Mouse (Mus musculus) hindbrain, postnatal 0 days (tissue): ENCODE measurements around the gene Opa3. TPM values are rescaled to one million over a fixed set of nuclear protein-coding genes. Genes with fewer than 3 reads are reported as not detected.
"Not testable (repeated sequence)": the region's sequence is repeated elsewhere in the genome, so short reads cannot be mapped to it uniquely, and the experiment has no call there.

Experiments
- ATAC-seq: fragments of 200-750 bp; cut with Nextera tagmentation; 2 replicates; pipeline ENCODE4 v1.8.0; 2017; ENCODE audit warnings: mild to moderate bottlenecking, moderate TSS enrichment, moderate library complexity
- DNase-seq: peaks from one replicate; pipeline ENCODE4 v3.0.0-alpha.2; 2015; ENCODE audit warnings: low spot score
- H3K27ac ChIP-seq: fragments of 300-500 bp; sonication (generic); 2 replicates; pipeline ENCODE4 v1.5.1; 2014; ENCODE audit warnings: mild to moderate bottlenecking
- H3K27me3 ChIP-seq: fragments of 300-500 bp; sonication (generic); 2 replicates; pipeline ENCODE4 v1.6.1; 2014; ENCODE audit warnings: low read length, mixed read lengths; ENCODE audit not compliant: insufficient read depth
- H3K36me3 ChIP-seq: fragments of 300-500 bp; sonication (generic); 2 replicates; pipeline ENCODE4 v1.6.1; 2014; ENCODE audit warnings: low read length, mixed read lengths; ENCODE audit not compliant: insufficient read depth
- H3K4me1 ChIP-seq: fragments of 300-500 bp; sonication (generic); 2 replicates; pipeline ENCODE4 v1.6.1; 2014; ENCODE audit warnings: antibody characterized with exemption, low read length, mixed read lengths; ENCODE audit not compliant: insufficient read depth
- H3K4me2 ChIP-seq: fragments of 300-500 bp; sonication (generic); 2 replicates; pipeline ENCODE4 v1.6.1; 2014; ENCODE audit warnings: low read depth, mild to moderate bottlenecking, low read length, moderate library complexity, mixed read lengths
- H3K4me3 ChIP-seq: fragments of 300-500 bp; sonication (generic); 2 replicates; pipeline ENCODE4 v1.5.1; 2014; ENCODE audit warnings: low read length
- H3K9ac ChIP-seq: fragments of 300-500 bp; sonication (generic); replicated peaks from 2 replicates; pipeline ENCODE4 v1.6.1; 2014; ENCODE audit warnings: mild to moderate bottlenecking, low read length, moderate library complexity, mixed read lengths
- H3K9me3 ChIP-seq: fragments of 300-500 bp; sonication (generic); 2 replicates; pipeline ENCODE4 v1.6.1; 2016; ENCODE audit warnings: low read length, mixed read lengths
- CTCF ChIP-seq: IDR thresholded peaks from 2 replicates; pipeline ENCODE4 v1.5.1; 2016; ENCODE audit warnings: antibody characterized with exemption, control low read depth, low read depth
- WGBS: fragments of 180-500 bp; shearing (Covaris S2); extraction: QIAGEN DNeasy Blood & Tissue Kit; methylation state at CpG from one replicate; pipeline ENCODE4 v1.1.7; 2014; 5-methylcytosine and 5-hydroxymethylcytosine counted together
- polyA plus RNA-seq: library from polyadenylated mRNA; unstranded; fragments of >200 nt; fragmentation: Nextera tagmentation; extraction: Ambion mirVana; gene quantifications from 2 replicates; pipeline ENCODE4 v1.2.1, GENCODE M21; 2015
- total RNA-seq: library from RNA; depleted of rRNA; stranded (reverse); fragments of >200 nt; gene quantifications from 2 replicates; pipeline ENCODE4 v1.2.3, GENCODE M21; 2014

The Opa3 gene
- total and polyA plus RNA-seq, 2 experiments from 2014 or later, result 37.1 to 44.2 TPM

DNA sequence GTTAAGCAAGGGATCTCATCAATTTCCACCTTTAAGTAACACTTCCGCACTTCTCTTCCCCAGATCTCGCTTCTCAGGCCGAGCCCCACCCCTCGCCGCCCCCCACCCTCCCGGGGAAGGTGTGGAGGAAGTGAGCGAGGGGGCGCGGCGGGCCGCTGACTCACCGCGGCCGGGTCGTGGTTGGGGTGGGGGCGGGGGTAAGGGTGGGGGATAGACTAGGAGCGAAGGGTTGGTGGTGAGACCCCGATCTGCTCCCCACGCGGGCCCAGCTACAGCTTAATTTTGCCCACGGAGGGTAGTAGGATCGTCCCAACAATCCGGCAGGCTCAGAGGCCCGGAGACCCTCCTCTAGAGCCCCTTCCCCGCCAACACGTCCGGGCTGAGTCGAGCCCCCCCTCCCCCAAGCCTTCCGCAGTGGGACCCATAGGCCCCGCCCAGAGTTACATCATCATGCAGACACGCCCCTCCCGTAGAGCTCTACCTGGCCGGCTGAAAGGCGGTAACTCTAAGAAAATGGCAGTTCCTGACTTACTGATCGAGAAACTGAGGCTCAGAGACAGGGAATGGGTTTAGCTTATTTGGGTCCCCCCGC lies 44.1 kb downstream of the Opa3 start:
- Histone ChIP-seq H3K4me2 (peak overlapping the region; percentile 97), H3K9ac (peak overlapping the region; percentile 81), H3K27me3 (no peaks in the 10 kb centered on the region), H3K9me3 (no peaks in the 10 kb centered on the region), H3K27ac (peak overlapping the region; percentile 81), H3K4me3 (peak overlapping the region; percentile 94), H3K36me3 (no peaks in the 10 kb centered on the region), H3K4me1 (peaks cover 16% of the 10 kb centered on the region)
- TF ChIP-seq CTCF, result no peak
- ATAC-seq, result peak; percentile 60
- WGBS, result under 1% methylated on average over 31 of the region's 36 CpGs
- DNase-seq, result peak; percentile 71

DNA sequence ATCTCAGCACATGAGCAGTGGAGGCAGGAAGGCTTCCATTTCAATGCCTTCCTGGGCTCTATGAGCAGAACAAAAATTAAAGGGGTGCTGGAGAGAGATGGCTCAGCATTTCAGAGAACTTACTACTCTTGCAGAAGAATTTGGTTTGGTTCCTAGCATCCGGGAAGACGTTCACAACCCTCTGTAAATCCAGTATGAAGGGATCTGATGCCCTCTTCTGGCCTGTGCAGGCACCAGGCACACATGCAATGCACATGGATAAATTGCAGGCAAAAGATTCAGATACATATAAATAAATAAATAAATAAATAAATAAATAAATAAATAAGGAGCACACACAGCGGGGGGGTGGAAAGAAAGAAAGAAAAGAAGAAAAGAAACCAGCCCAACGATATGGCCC lies 48.1 kb downstream of the Opa3 start:
- no peaks in the 10 kb centered on the region for H3K4me1 ChIP-seq
- ATAC-seq (no peak), DNase-seq (no peak)
- H3K4me3 ChIP-seq, result no peak overlapping the region
- no peaks in the 10 kb centered on the region for H3K36me3 ChIP-seq
- H3K27me3 ChIP-seq, result peaks cover 35% of the 10 kb centered on the region
- no peak overlapping the region for H3K4me2 ChIP-seq
- TF ChIP-seq CTCF, result no peak; the same call in 1 of the 2 replicates
- H3K9me3 ChIP-seq, result no peaks in the 10 kb centered on the region
- no peak overlapping the region for H3K9ac ChIP-seq
- WGBS, result 53% methylated on average over 4 of the region's 4 CpGs
- no peak overlapping the region for H3K27ac ChIP-seq

DNA sequence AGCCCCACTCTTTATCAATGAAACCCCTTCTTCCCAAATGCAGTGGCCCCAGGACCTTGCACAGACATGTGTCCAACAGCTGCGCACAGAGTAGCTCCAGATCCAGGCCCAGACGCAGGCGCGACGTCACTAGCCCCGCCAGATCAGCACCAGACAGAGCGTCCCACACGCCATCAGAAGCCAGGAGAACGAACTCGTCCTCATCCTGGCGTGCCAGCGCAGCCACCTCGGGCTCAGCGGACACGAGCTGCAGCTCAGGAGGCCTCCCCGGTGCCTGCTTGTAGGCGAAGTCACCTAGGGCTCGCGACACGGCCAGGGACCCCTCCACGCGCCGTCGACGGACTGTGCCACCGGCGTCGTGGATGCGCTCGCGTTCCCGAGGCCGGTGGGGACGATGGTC lies 50.9 kb downstream of the Opa3 start:
- TF ChIP-seq CTCF, result no peak
- H3K4me2 ChIP-seq, result peak overlapping the region; percentile 51
- DNase-seq, result no peak
- H3K4me1 ChIP-seq, result no peaks in the 10 kb centered on the region
- ATAC-seq, result no peak
- H3K4me3 ChIP-seq, result peak overlapping the region; percentile 35
- 0 out of 2 replicates have a peak overlapping the region, but pooled peaks have one; percentile 24 for H3K9ac ChIP-seq
- 4% methylated on average over 34 of the region's 34 CpGs for WGBS
- H3K27ac ChIP-seq, result no peak overlapping the region
- no peaks in the 10 kb centered on the region for H3K9me3 ChIP-seq
- H3K27me3 ChIP-seq, result peaks cover 37% of the 10 kb centered on the region
- H3K36me3 ChIP-seq, result no peaks in the 10 kb centered on the region

DNA sequence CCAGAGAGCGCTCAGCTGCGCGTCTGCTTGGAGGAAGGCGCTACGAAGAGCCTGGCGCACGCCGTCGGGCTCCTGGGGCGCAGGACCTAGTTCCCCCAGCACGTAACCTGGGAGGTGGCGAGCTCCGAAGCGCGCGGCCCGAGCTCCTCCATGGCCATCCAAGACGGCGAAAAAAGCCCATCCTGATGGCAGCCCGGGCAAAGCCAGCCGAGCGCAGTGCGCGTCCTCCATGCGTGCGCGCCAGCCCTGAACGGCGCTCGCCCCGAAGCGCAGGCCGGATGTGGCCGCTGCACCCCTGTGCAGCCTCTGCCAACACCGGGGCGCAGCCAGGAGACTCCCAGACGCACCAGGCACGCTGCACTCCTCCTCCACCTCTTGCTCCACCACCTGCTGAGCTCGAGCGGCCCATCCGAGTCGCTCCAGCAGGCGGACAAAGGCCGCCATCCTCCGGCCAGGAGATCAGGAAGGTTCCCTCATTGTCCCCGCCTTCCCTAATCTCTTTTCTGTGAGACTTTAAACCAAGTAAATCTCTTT lies 51.5 kb downstream of the Opa3 start, which contains the start of gene Ppm1n:
TSS of gene Ppm1n (minus strand) at position 484 of the 534 bp plus-strand sequence.
- Histone ChIP-seq H3K4me2 (peak within 1 kb of the TSS; percentile 51), H3K9ac (0 out of 2 replicates have a peak within 1 kb of the TSS, but pooled peaks have one; percentile 24), H3K4me3 (peak within 1 kb of the TSS; percentile 35), H3K27me3 (peaks cover 37% of the 10 kb centered on the region), H3K9me3 (no peaks in the 10 kb centered on the region), H3K27ac (no peak within 1 kb of the TSS), H3K36me3 (no peaks in the 10 kb centered on the region), H3K4me1 (no peaks in the 10 kb centered on the region)
- ATAC-seq (no peak), DNase-seq (no peak)
- no peak for TF ChIP-seq CTCF
- under 1% methylated on average over 46 of the region's 46 CpGs for WGBS

DNA sequence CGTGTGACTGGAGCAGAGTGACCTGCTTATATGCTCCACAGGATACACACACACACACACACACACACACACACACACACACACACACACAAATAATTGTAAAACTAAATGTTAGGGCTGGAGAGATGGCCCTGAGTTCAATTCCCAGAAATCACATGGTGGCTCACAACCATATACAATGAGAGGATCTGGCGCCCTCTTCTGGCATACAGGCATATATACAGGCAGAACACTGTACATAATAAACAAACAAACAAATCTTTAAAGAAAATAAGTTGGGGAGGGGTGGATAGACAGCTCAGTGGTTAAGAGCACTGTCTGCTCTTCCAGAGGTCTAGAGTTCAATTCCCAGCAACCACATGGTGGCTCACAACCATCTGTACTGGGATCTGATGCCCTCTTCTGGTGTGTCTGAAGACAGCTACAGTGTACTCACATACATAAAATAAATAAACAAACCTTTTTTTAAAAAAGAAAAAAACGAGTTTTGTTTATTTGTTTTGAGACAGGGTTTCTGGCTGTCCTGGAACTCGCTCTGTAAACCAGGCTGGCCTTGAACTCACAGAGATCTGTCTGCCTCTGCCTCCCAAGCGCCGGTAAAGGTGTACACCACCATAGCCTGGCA lies 53.7 kb downstream of the Opa3 start:
- ATAC-seq (peak; percentile 0; the same call in 1 of the 2 replicates), DNase-seq (peak; percentile 70)
- H3K36me3 ChIP-seq, H3K9me3 ChIP-seq, H3K4me1 ChIP-seq, H3K9ac ChIP-seq, H3K27ac ChIP-seq: not testable (repeated sequence)
- WGBS, result 40% methylated on average over 6 of the region's 6 CpGs
- H3K27me3 ChIP-seq, result peaks cover 37% of the 10 kb centered on the region
- peak; percentile 72 for TF ChIP-seq CTCF
- peak overlapping the region; percentile 73 for H3K4me2 ChIP-seq
- peak overlapping the region; percentile 72 for H3K4me3 ChIP-seq

DNA sequence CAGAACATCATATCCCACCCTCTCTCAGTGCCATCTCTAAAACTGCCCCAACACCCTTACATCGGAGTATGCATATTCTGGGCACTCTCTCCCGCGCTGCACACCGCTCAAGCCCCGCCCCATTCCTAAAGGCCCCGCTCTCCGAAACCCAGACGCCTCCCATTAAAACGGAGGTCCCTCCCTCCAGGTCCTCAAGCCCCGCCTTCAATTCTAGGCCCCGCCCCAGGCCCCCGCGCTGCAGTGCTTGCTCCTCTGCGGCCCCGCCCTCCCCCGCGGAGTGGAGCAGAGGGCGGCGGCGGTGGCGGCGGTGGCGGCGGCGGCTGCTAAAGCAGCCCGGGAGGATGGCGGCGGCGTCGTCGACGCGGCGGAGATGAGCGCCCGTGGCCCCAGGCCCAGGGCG lies 54.3 kb downstream of the Opa3 start, which contains the start of gene Rtn2:
TSS of gene Rtn2 (plus strand) at position 240 of the 400 bp plus-strand sequence.
- 0 out of 2 replicates have a peak, but pooled peaks cover 3% of the 10 kb centered on the region for H3K36me3 ChIP-seq
- ATAC-seq, result peak; percentile 81
- 1% methylated on average over 36 of the region's 37 CpGs for WGBS

More for the DNA sequence above, 54.3 kb downstream of the Opa3 start, which contains the start of gene Rtn2:
- Histone ChIP-seq H3K9me3 (no peaks in the 10 kb centered on the region), H3K4me2 (peak within 1 kb of the TSS; percentile 73), H3K4me1 (no peaks in the 10 kb centered on the region), H3K27me3 (peaks cover 37% of the 10 kb centered on the region), H3K9ac (peak within 1 kb of the TSS; percentile 95), H3K27ac (peak within 1 kb of the TSS; percentile 87), H3K4me3 (peak within 1 kb of the TSS; percentile 72)
- TF ChIP-seq CTCF, result no peak
- peak; percentile 90 for DNase-seq
